8 mouse cellular contexts compared by ENCODE assay signal in genomic region chr9:122886372-122887179, GRCm38 (mm10). TPM values are rescaled to one million over a fixed set of nuclear protein-coding genes. Genes with fewer than 3 reads are reported as not detected.
DNase-seq lines count a peak whose midpoint lies in the region; ATAC-seq and TF ChIP-seq lines count a peak whose summit lies in the region.

No protein-coding gene starts in this region.

- no peaks in the 10 kb centered on the region for H3K79me2 ChIP-seq in macrophage (ENCODE audit: inconsistent target)

- TF ChIP-seq CTCF in hindbrain, postnatal 0 days (IDR thresholded peaks at IDR 0.05; ENCODE audit: low read depth) = no peak

- WGBS in hindbrain, postnatal 0 days = 5% methylated on average over 54 of the region's 54 CpGs
- 10% methylated on average over 50 of the region's 54 CpGs for WGBS in macrophage (ENCODE audit: missing documents)

- no peaks in the 10 kb centered on the region; the same call in 1 of the 2 replicates for H3K9me3 ChIP-seq in hindbrain, postnatal 0 days (ENCODE audit: low read length)

- peak overlapping the region; percentile 41; the same call in 1 of the 2 replicates for H3K27ac ChIP-seq in hindbrain, postnatal 0 days
- H3K27ac ChIP-seq in macrophage = no peak overlapping the region

- H3K4me1 ChIP-seq in hindbrain, postnatal 0 days (ENCODE audit: insufficient read depth, low read length) = no peaks in the 10 kb centered on the region; the same call in 1 of the 2 replicates

- DNase-seq in adrenal gland, adult 18-20 months (ENCODE audit: low spot score in 2 of 2) = peak; percentile 45 to 47
- peak; percentile 86 for DNase-seq in embryo, embryonic 10.5 days (ENCODE audit: low spot score)
- peak; percentile 35 for DNase-seq in gastrocnemius, postnatal 10 days
- peak; percentile 87 for DNase-seq in hindbrain, postnatal 0 days (ENCODE audit: low spot score)
- DNase-seq in left cerebral cortex, adult 8-10 months (ENCODE audit: low spot score in 2 of 2) = peak; percentile 36 to 61
- peak; percentile 58 for DNase-seq in retina, postnatal 7 days (ENCODE audit: low read depth, low spot score)
- peak; percentile 34 for DNase-seq in urinary bladder, adult 2 months (ENCODE audit: low spot score)

- ATAC-seq in hindbrain, postnatal 0 days = peak; percentile 95

- H3K9ac ChIP-seq in hindbrain, postnatal 0 days (replicated peaks; ENCODE audit: low read length) = peak overlapping the region; percentile 63

- peak overlapping the region; percentile 74 for H3K4me3 ChIP-seq in hindbrain, postnatal 0 days (ENCODE audit: low read length)
- peak overlapping the region; percentile 27 for H3K4me3 ChIP-seq in macrophage (ENCODE audit: inconsistent target)

- H3K4me2 ChIP-seq in hindbrain, postnatal 0 days (ENCODE audit: low read depth, low read length) = peak overlapping the region; percentile 95

- H3K27me3 ChIP-seq in hindbrain, postnatal 0 days (ENCODE audit: insufficient read depth, low read length) = no peaks in the 10 kb centered on the region

- H3K36me3 ChIP-seq in hindbrain, postnatal 0 days (ENCODE audit: insufficient read depth, low read length) = 0 out of 2 replicates have a peak, but pooled peaks cover 8% of the 10 kb centered on the region
- no peaks in the 10 kb centered on the region for H3K36me3 ChIP-seq in macrophage (ENCODE audit: inconsistent target)

RNA-seq across cellular contexts. Expression of gene Zkscan7, which starts 1.1 kb away (rescaled TPM):
- total RNA-seq in adrenal gland, adult 18-20 months (2021) = 1 to 10 TPM; 4.5 to 6.2 TPM
- 1 to 10 TPM; 4.9 to 6.1 TPM for total RNA-seq in gastrocnemius, postnatal 10 days (2021)
- total RNA-seq in hindbrain, postnatal 0 days (2014; rRNA removed) = 4.5 and 6.3 TPM in 2 replicates
- 1.3 and 1.9 TPM in 2 replicates for polyA plus RNA-seq in hindbrain, postnatal 0 days (2015; fragmentation: Nextera tagmentation; extraction: Ambion mirVana)
- total RNA-seq in left cerebral cortex, adult 8-10 months (2022) = 1 to 10 TPM; 5.1 to 5.7 (median 5.5) TPM
- 1 to 10 TPM in 18 of 26 experiments, under 1 TPM in 7, not detected in 1; 0.30 to 8.0 (median 2.7) TPM for total RNA-seq in macrophage (2018; cell fraction: chromatin; rRNA removed)
- total RNA-seq in macrophage (2018; cell fraction: cytosol; rRNA removed) = 1 to 10 TPM in 12 of 26 experiments, under 1 TPM in 14; 0.14 to 2.2 (median 0.96) TPM
- total RNA-seq in macrophage (2018; cell fraction: nucleus; rRNA removed) = 1 to 10 TPM in 16 of 26 experiments, under 1 TPM in 8, not detected in 2; 0.17 to 5.2 (median 2.2) TPM
- polyA plus RNA-seq in macrophage (2018) = 0.59 to 0.82 TPM (median 0.68 TPM) in 3 replicates
- polyA plus RNA-seq in urinary bladder, adult 2 months (2012; rRNA removed) = 7.7 and 9.5 TPM in 2 replicates

RNA-seq across cellular contexts. Expression of gene Zfp445, which starts 20.8 kb away (rescaled TPM):
- total RNA-seq in adrenal gland, adult 18-20 months (2021) = 100 to 1,000 TPM in 1 of 2 experiments, 10 to 100 TPM in 1; 83.7 to 121 TPM
- 10 to 100 TPM; 46.6 to 60.7 TPM for total RNA-seq in gastrocnemius, postnatal 10 days (2021)
- total RNA-seq in hindbrain, postnatal 0 days (2014; rRNA removed) = 138 and 155 TPM in 2 replicates
- 63.3 and 68.1 TPM in 2 replicates for polyA plus RNA-seq in hindbrain, postnatal 0 days (2015; fragmentation: Nextera tagmentation; extraction: Ambion mirVana)
- 100 to 1,000 TPM; 161 to 172 (median 163) TPM for total RNA-seq in left cerebral cortex, adult 8-10 months (2022)
- total RNA-seq in macrophage (2018; cell fraction: chromatin; rRNA removed) = 100 to 1,000 TPM; 184 to 451 (median 321) TPM
- 10 to 100 TPM; 21.5 to 64.3 (median 40.2) TPM for total RNA-seq in macrophage (2018; cell fraction: cytosol; rRNA removed)
- 100 to 1,000 TPM; 103 to 270 (median 197) TPM for total RNA-seq in macrophage (2018; cell fraction: nucleus; rRNA removed)
- polyA plus RNA-seq in macrophage (2018) = 25.1 to 44.1 TPM (median 37.2 TPM) in 3 replicates
- polyA plus RNA-seq in urinary bladder, adult 2 months (2012; rRNA removed) = 66.7 and 67.3 TPM in 2 replicates

RNA-seq across cellular contexts. Expression of gene Zfp105, which starts 36.3 kb away (rescaled TPM):
- total RNA-seq in adrenal gland, adult 18-20 months (2021) = 1 to 10 TPM; 3.3 to 4.2 TPM
- 1 to 10 TPM; 4.6 to 6.3 TPM for total RNA-seq in gastrocnemius, postnatal 10 days (2021)
- total RNA-seq in hindbrain, postnatal 0 days (2014; rRNA removed) = 3.6 and 9.2 TPM in 2 replicates
- 8.1 and 8.9 TPM in 2 replicates for polyA plus RNA-seq in hindbrain, postnatal 0 days (2015; fragmentation: Nextera tagmentation; extraction: Ambion mirVana)
- total RNA-seq in left cerebral cortex, adult 8-10 months (2022) = 1 to 10 TPM; 6.2 to 9.3 (median 8.3) TPM
- total RNA-seq in macrophage (2018; cell fraction: chromatin; rRNA removed) = 1 to 10 TPM in 14 of 26 experiments, under 1 TPM in 6, not detected in 6; 0.29 to 3.4 (median 1.6) TPM
- total RNA-seq in macrophage (2018; cell fraction: cytosol; rRNA removed) = 1 to 10 TPM in 14 of 26 experiments, under 1 TPM in 12; 0.19 to 2.4 (median 1.0) TPM
- total RNA-seq in macrophage (2018; cell fraction: nucleus; rRNA removed) = 1 to 10 TPM in 16 of 26 experiments, under 1 TPM in 7, not detected in 3; 0.33 to 2.9 (median 1.3) TPM
- polyA plus RNA-seq in macrophage (2018) = 0.87 to 1.9 TPM (median 1.1 TPM) in 3 replicates
- 6.3 and 7.1 TPM in 2 replicates for polyA plus RNA-seq in urinary bladder, adult 2 months (2012; rRNA removed)

RNA-seq across cellular contexts. Expression of gene Gm35549, which starts 42.7 kb away (rescaled TPM):
- not detected for total RNA-seq in adrenal gland, adult 18-20 months (2021)
- total RNA-seq in gastrocnemius, postnatal 10 days (2021) = not detected
- total RNA-seq in hindbrain, postnatal 0 days (2014; rRNA removed) = not detected in 2 replicates
- 0.30 TPM in 1 of 2 replicates, not detected in the other for polyA plus RNA-seq in hindbrain, postnatal 0 days (2015; fragmentation: Nextera tagmentation; extraction: Ambion mirVana)
- not detected for total RNA-seq in left cerebral cortex, adult 8-10 months (2022)
- not detected for total RNA-seq in macrophage (2018; cell fraction: chromatin; rRNA removed)
- total RNA-seq in macrophage (2018; cell fraction: cytosol; rRNA removed) = not detected
- total RNA-seq in macrophage (2018; cell fraction: nucleus; rRNA removed) = not detected
- not detected in 3 replicates for polyA plus RNA-seq in macrophage (2018)
- polyA plus RNA-seq in urinary bladder, adult 2 months (2012; rRNA removed) = not detected in 2 replicates

Comparison
In these comparisons a context has a peak if more than half of its experiments do, and no peak if none do; other contexts are left out.
1. DNase-seq: peak in every context shown above with its lines; median percentile 87 in hindbrain, postnatal 0 days; 86 in embryo, embryonic 10.5 days; 58 in retina, postnatal 7 days; 48 in left cerebral cortex, adult 8-10 months; 46 in adrenal gland, adult 18-20 months; 35 in gastrocnemius, postnatal 10 days; 34 in urinary bladder, adult 2 months.